Mouse (Mus musculus) left cerebral cortex, adult 11 months (tissue): ENCODE measurements around the gene Arl6ip5.

Experiments
- DNase-seq: peaks from one replicate; pipeline ENCODE4 v3.0.0; 2022; ENCODE audit warnings: low spot score

Gene Arl6ip5

DNA sequence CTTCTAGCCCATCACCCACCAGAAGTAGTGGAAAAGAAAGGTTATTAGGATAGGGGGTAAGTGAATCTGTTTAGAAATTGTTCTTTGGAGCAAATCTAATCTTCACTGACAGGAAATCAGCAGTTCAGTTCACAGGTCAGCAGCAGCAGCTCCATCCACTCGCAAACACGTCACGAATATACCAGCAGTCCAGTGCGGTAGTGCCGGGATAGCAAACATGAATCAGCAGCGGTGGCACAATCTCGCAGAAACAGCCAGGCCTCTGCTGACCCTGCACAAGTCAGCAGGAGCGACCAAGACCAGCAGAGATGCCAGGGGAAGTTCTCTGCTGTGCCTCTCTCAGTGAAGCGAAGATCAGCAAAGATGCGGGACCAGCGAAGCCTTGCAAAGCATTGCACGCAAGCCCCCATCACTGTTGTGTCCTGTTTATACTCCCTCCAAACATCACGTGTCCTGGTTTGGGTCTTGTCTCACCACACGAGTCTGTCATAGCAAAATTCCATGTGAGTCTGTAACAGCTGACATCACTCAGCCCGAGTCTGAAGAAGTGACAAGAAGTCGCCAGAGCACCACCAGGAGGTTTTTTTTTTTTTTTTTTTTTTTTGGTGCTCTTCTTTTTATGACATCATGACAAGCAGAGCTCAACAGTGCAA lies 62.7 kb downstream of the Arl6ip5 start:
- DNase-seq: no peak

DNA sequence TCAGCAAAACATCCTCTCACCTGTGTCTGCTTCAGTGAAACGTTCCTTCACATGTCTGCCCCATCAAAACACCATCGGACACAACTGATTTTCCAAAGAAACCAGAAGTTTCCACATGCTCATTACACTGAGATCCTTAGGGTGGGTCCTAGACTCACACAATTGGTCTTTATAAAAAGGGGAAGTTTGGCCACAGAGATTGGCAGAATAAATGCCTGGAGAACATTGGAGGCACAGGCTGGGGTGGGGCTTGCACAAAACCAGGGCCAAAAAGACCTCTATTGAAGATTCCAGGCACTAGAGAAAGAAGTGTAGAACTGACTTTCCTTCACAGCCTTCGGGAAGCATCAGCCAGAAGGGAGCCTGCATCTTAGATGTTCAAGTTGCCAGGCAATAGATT lies 63.3 kb downstream of the Arl6ip5 start:
- DNase-seq: no peak

DNA sequence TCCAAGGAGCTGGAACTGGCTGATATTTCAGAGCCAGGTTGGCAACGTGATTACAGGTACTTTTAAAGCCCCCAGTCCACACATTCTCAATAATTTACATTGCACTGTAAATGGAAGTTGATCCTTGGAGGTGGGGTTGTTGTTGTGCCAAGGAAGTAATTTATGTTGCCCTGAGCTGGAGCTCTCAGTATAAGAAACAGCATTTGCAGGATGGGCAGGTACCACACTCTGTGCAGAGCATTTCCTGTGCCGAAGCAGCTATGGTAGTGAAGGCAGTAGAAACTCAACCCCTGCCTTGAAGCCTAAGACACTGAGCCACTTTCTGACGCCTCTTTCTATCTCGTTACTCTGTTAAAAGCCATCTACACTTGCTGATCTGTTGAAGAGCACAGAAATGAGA lies 65.3 kb downstream of the Arl6ip5 start:
- DNase-seq: no peak

DNA sequence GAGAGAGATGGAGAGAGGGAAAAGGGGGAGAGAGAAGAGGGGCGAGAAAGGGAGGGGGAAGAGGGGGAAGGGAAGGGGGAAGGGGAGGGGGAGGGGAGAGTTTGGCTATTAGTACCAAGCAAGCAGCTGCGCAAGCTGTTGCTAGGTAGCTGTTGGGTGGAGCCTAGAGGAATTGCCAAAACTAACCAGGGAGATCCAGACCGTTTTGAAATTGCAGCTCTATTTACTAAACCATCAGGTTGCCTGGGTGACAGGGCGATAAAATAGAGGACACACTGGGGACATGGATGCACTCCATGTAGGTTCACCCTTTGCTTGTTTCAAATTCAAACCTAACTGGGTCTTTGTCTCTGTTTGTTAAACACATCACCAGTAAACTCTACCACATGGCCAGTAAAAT lies 65.9 kb downstream of the Arl6ip5 start:
- DNase-seq: no peak

DNA sequence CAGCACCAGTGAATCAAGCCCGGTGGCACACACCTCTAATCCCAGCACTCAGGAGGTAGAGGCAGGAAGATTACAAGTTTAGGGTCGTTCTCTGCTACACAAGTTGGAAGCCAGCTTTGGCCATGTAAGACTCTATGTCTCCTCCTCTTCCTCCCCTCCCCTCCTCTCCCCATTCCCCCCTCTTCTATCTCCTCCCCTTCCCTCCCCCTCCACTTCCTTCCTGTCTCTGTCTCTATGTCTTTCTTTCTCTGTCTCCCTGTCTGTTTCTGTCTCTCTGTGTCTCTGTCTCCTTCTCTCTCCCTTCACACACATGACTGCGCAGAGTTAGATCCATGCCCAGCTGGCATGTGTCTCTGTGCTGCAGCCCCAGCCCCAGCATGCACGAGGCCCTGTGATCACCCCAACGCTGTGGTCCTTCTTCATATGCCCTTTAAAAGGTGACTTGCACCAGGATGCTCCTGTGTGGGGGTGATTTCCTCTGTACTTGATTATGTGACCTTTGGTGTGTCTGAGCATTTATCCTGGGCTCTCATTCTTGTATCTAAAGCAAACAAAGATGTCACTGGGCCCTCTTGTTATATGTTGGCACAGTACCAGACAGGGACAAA lies 66.5 kb downstream of the Arl6ip5 start:
- DNase-seq: no peak

DNA sequence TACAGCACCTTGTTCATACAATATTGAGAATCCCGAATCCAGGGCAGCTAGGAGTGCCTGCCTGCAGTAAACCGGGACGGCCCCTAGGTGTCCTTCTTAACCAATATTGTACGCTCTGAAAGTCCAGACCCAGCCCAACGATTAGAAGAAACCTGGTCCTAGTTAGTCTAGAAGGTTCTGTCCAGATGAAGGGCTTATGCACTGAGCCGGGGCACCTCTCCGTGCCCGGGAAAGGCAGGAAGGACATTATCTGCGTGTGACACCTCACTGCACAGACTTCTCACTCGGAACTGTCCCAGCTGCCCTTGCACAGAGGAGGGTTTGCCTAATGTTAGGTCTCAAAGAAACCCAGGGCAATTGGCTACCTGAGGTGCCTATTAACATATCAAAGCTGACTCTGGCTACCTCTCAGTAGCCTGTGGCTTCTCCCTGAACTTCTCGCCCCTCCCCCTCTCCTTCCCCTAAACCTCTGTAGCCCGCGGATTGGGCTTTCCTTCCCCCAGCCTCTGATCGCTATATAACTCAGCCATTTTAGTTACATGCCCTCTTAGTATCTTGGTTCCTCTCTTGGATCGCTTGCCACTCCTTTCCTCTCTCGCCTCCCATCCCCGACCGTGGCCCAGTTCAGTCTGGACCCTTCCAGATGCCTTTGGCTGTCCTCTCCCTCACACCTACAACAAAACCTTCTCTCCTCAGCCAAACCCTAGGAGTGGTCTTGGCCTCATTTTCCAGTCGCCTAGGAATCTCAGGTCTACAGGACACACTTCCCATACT lies 67.7 kb downstream of the Arl6ip5 start:
- peak; percentile 64 for DNase-seq

DNA sequence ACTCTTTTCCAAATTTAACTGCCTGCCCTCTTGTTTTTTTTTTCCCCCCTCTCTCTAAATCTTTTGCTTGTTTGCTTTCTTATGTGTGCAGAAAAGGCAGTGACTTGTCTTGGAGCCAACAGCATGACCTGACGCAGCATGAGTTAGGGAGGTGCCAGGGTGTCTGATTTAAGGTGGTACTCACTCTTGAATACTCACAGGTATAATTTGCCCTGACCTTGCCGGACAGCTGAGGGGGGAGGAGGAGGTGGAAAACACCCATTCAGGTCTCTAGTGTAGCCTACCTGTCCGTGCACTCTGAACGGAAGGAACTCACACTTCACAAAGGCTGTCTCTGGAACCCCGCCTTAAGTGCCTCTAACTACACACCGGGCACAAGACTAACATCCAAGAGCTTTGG lies 68.4 kb downstream of the Arl6ip5 start:
- DNase-seq: no peak
